Comparison of ENCODE assay signal across 8 mouse cellular contexts in genomic region chr2:73509248-73510024, GRCm38 (mm10). TPM values are rescaled to one million over a fixed set of nuclear protein-coding genes. Genes with fewer than 3 reads are reported as not detected.
DNase-seq lines count a peak whose midpoint lies in the region; ATAC-seq and TF ChIP-seq lines count a peak whose summit lies in the region.

No protein-coding gene starts in this region.

- H3K4me3 ChIP-seq in kidney, adult 2 months (ENCODE audit: insufficient read depth, low read depth, low read length), result no peak overlapping the region
- H3K4me3 ChIP-seq in limb, embryonic 12.5 days (replicated peaks), result no peak overlapping the region; the same call in 1 of the 2 replicates
- H3K4me3 ChIP-seq in forebrain, embryonic 13.5 days, result no peak overlapping the region

- peak overlapping the region; percentile 8 for H3K9ac ChIP-seq in limb, embryonic 12.5 days (replicated peaks)
- no peak overlapping the region for H3K9ac ChIP-seq in forebrain, embryonic 13.5 days

- H3K27ac ChIP-seq in kidney, adult 2 months (ENCODE audit: insufficient read depth, low read depth, low read length), result peak overlapping the region; percentile 77
- H3K27ac ChIP-seq in limb, embryonic 12.5 days, result peak overlapping the region; percentile 87
- no peak overlapping the region for H3K27ac ChIP-seq in forebrain, embryonic 13.5 days

- peaks cover 16% of the 10 kb centered on the region; the same call in 1 of the 2 replicates for H3K4me1 ChIP-seq in kidney, adult 2 months (ENCODE audit: control insufficient read depth, insufficient read depth, low read length)
- H3K4me1 ChIP-seq in limb, embryonic 12.5 days (replicated peaks), result peaks cover 63% of the 10 kb centered on the region
- H3K4me1 ChIP-seq in forebrain, embryonic 13.5 days, result no peaks in the 10 kb centered on the region

- ATAC-seq in limb, embryonic 12.5 days (ENCODE audit: insufficient number of reproducible peaks, insufficient read depth, low FRiP score, low TSS enrichment, low read depth), result peak; percentile 60; the same call in 1 of the 2 replicates
- ATAC-seq in monocyte, adult 5-6 weeks (replicated peaks; ENCODE audit: insufficient number of reproducible peaks, low FRiP score, low TSS enrichment, poor library complexity, severe bottlenecking), result 0 out of 2 replicates have a peak, but pooled peaks have one; percentile 33
- no peak for ATAC-seq in forebrain, embryonic 13.5 days

- no peaks in the 10 kb centered on the region for H3K9me3 ChIP-seq in limb, embryonic 12.5 days
- no peaks in the 10 kb centered on the region for H3K9me3 ChIP-seq in forebrain, embryonic 13.5 days (replicated peaks)

- no peaks in the 10 kb centered on the region for H3K27me3 ChIP-seq in kidney, adult 2 months (replicated peaks; ENCODE audit: control insufficient read depth, insufficient read depth, low read length)
- no peaks in the 10 kb centered on the region for H3K27me3 ChIP-seq in limb, embryonic 12.5 days
- no peaks in the 10 kb centered on the region for H3K27me3 ChIP-seq in forebrain, embryonic 13.5 days

- WGBS in kidney, adult 2 months, result 58% methylated on average over 15 of the region's 15 CpGs
- 25% methylated on average over 15 of the region's 15 CpGs for WGBS in limb, embryonic 12.5 days
- 69% methylated on average over 15 of the region's 15 CpGs for WGBS in forebrain, embryonic 13.5 days

- TF ChIP-seq POLR2A in kidney, adult 2 months (IDR thresholded peaks at IDR 0.05; ENCODE audit: low read depth, low read length), result no peak

- no peak for TF ChIP-seq CTCF in kidney, adult 2 months (conservative IDR thresholded peaks at IDR 0.05; ENCODE audit: insufficient read depth, insufficient read length, low read depth, low read length)

- DNase-seq in kidney, adult 2 months, result peak; percentile 62
- DNase-seq in kidney, adult 11 months, result no peak
- DNase-seq in heart, adult 8-10 months (ENCODE audit: low spot score), result peak; percentile 64
- no peak for DNase-seq in urinary bladder, postnatal 14 days (ENCODE audit: low spot score)
- no peak for DNase-seq in left cerebral cortex, adult 9 months (ENCODE audit: low spot score in 2 of 2)

- no peaks in the 10 kb centered on the region for H3K36me3 ChIP-seq in kidney, adult 2 months (ENCODE audit: control insufficient read depth, insufficient read depth, low read length)
- H3K36me3 ChIP-seq in limb, embryonic 12.5 days, result peaks cover 6% of the 10 kb centered on the region
- no peaks in the 10 kb centered on the region for H3K36me3 ChIP-seq in forebrain, embryonic 13.5 days (ENCODE audit: poor library complexity, severe bottlenecking)

- peak overlapping the region; percentile 36 for H3K4me2 ChIP-seq in limb, embryonic 12.5 days
- H3K4me2 ChIP-seq in forebrain, embryonic 13.5 days, result no peak overlapping the region

RNA-seq across cellular contexts. Expression of gene Wipf1, which starts 20.1 kb away (rescaled TPM):
- 4.8 and 8.0 TPM in 2 replicates for polyA plus RNA-seq in kidney, adult 2 months (2012; rRNA removed)
- 10 to 100 TPM; 11.5 to 14.6 (median 13.3) TPM for total RNA-seq in heart, adult 8-10 months (2022)
- 16.1 and 17.7 TPM in 2 replicates for polyA plus RNA-seq in limb, embryonic 12.5 days (2016; fragmentation: Nextera tagmentation; extraction: Ambion mirVana)
- 52.9 to 98.6 TPM (median 54.2 TPM) in 3 replicates for total RNA-seq in monocyte, adult 5-6 weeks (2017)
- polyA plus RNA-seq in forebrain, embryonic 13.5 days (2015; fragmentation: Nextera tagmentation; extraction: Ambion mirVana), result 2.4 and 2.8 TPM in 2 replicates

Comparison
In these comparisons a context has a peak if more than half of its experiments do, and no peak if none do; other contexts are left out.
1. DNase-seq: peak in kidney, adult 2 months (single experiment) and heart, adult 8-10 months (single experiment); none in kidney, adult 11 months (single experiment), urinary bladder, postnatal 14 days (single experiment) and left cerebral cortex, adult 9 months (0 of 2).